Mouse (Mus musculus): ENCODE measurements around the gene Polr3e. TPM values are rescaled to one million over a fixed set of nuclear protein-coding genes. Genes with fewer than 3 reads are reported as not detected.
"Not testable (repeated sequence)": the region's sequence is repeated elsewhere in the genome, so short reads cannot be mapped to it uniquely, and the experiment has no call there.

Polr3e gene
- total RNA-seq, 2 experiments from 2014 or later = 20.8 to 23.5 TPM

- no peak for DNase-seq (ENCODE audit: low spot score in 2 of 2)
Observed at GRCm38 (mm10) chr7:120902931-120903330, 14.6 kb upstream of the Polr3e start.

- not testable (repeated sequence) for DNase-seq (ENCODE audit: low spot score in 2 of 2)
Observed at GRCm38 (mm10) chr7:120910172-120910571, 7.4 kb upstream of the Polr3e start.

- DNase-seq (ENCODE audit: low spot score in 2 of 2) = not testable (repeated sequence)
Observed at GRCm38 (mm10) chr7:120911268-120911667, 6.3 kb upstream of the Polr3e start.

DNA sequence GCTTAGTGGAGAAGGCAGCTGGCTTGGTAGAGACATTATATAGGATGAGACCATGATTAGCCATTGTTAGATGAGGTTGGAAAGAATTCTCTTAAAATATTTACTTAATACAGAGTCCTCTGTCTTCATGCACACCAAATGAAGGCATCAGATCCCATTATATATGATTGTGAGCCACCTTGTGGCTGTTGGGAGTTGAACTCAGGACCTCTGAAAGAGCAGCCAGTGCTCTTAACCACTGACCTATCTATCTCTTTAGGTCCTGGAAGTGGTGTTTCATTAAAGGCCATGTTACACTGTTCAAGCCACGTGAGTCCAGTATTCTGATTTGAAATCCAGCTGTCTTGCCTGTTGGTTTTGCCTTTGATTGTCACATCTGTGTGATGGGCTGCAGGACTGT is 4.2 kb upstream of the Polr3e start:
- no peak for DNase-seq (ENCODE audit: low spot score in 2 of 2)

DNA sequence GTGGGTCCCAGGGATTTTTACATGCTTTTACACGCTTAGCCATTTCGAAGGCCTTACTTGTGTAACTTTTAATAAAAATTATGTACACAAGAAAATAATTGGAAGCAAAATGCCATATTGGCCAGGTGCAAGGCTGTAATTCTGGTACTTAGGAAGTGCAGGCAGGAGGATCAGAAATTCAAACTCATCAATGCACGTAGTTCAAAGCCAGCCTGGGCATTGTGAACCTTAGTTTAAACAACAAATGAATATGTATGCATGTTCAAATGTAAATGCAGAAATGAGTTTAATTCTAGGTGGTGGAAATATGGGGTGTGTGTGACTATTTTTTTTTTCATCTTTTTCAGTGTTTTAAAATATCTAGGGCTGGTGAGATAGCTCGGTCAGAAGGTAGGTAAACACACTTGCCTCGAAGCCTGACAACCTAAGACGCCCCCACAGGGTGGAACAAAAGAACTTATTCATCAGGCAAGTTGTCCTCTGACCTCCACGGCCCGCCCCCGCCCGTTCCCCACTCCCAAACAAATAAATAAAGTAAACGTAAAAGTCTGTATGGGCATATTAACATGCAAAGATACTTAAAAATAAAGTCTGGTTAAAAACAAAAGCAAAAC is 1.2 kb upstream of the Polr3e start:
- no peak for DNase-seq (ENCODE audit: low spot score in 2 of 2)

DNA sequence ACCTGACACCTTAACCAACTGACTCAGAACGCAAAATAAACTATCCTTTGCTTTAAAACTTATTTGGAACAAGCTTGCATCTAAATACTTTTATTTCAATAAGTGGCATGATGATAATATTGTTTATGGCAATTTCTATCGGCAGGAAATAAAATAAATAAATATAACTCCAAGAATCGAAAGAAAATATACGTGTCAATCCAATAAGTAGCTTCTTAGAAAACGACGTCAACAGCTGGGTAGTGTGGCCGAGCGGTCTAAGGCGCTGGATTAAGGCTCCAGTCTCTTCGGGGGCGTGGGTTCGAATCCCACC is 309 bp upstream of the Polr3e start:
- no peak for DNase-seq (ENCODE audit: low spot score in 2 of 2)

GRCm38 (mm10) chr7:120918526-120918962 is 1.0 kb downstream of the Polr3e start:
- peak; percentile 39 to 68 for DNase-seq (ENCODE audit: low spot score in 2 of 2)

DNA sequence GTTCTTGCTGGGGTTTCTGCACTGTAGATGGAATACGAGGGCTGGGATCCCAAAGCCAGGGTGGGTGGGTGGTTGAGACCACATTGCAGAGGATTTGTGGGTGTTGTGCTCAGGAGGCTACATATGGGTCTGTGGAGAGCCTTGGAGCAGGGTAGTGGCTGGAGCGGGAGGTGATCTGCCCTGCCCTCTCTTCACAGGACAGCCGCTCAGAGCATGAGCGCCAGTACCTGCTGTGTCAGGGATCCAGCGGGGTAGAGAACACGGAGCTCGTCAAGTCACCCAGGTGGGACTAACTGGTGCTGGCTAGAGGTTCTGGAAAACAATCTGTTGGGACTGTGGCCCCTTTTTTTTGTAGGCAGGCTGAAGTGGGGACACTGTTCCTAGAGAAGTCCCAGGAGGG is 15.6 kb downstream of the Polr3e start:
- DNase-seq (ENCODE audit: low spot score in 2 of 2) = no peak

- no peak for DNase-seq (ENCODE audit: low spot score in 2 of 2)
Observed at GRCm38 (mm10) chr7:120933680-120934195, 16.2 kb downstream of the Polr3e start.

- peak; percentile 32 to 38 for DNase-seq (ENCODE audit: low spot score in 2 of 2)
Observed at GRCm38 (mm10) chr7:120934716-120935115, 17.2 kb downstream of the Polr3e start.

GRCm38 (mm10) chr7:120936522-120936921 is 19.0 kb downstream of the Polr3e start:
- no peak for DNase-seq (ENCODE audit: low spot score in 2 of 2)

GRCm38 (mm10) chr7:120938206-120938605 is 20.7 kb downstream of the Polr3e start:
- DNase-seq (ENCODE audit: low spot score in 2 of 2) = no peak

DNA sequence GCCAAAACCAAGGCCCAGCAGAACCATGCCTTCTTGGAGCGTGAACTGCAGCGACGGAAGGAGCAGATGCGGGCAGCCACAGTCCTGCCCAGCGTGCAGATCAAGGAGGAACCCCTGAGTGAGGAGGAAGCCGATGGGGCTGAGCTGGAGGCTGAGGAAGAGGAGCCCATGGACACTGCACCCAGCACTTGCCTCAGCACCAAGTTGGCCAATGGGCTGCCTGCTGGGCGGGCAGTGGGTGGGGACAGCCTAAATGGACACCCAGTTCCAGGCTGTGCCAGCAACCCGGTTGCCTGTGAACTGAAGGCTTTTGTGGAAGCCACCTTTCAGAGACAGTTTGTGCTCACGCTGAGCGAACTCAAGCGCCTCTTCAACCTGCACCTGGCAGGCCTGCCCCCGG is 22.8 kb downstream of the Polr3e start:
- DNase-seq (ENCODE audit: low spot score in 2 of 2) = no peak

DNA sequence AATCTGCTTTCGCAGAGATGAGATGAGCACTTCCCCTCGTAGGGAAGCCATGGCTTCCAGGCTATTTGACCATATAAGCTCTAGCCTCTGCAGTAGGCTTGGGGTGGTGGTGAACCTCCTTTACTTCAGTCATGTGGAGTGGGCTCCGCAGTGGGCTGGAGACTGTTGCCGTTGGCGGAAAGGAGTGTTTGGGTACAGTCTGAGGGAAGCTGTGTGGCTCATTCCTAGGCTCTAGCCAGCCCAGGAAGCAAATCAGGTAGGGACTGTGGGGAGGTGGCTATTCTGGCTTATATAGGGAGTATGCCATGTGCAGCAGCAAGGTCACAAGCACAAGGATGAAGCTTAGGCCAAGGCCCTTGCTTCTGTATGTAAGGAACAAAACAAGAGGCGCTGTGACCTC is 23.7 kb downstream of the Polr3e start:
- DNase-seq (ENCODE audit: low spot score in 2 of 2) = no peak

DNA sequence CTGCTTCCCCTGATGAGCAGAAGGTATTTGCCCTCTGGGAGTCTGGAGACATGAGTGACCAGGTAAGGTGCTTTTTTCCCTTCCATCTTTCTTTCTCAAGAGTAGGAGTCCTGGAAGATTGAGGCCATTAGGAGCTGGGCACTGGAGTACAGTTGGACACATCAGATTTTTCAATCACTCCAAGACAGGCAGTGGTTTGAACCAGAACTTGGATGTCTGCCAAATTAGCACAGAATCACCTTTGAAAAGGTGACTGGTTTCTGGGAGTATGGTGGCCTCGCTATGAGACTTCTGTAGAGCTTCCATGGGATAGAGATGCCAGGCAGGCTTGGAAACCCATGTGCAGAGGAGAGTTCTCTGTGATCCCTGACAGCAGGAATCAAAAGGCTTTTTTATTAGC is 25.0 kb downstream of the Polr3e start:
- DNase-seq (ENCODE audit: low spot score in 2 of 2) = no peak

- no peak for DNase-seq (ENCODE audit: low spot score in 2 of 2)
Observed at GRCm38 (mm10) chr7:120943936-120944509, 26.5 kb downstream of the Polr3e start.

DNA sequence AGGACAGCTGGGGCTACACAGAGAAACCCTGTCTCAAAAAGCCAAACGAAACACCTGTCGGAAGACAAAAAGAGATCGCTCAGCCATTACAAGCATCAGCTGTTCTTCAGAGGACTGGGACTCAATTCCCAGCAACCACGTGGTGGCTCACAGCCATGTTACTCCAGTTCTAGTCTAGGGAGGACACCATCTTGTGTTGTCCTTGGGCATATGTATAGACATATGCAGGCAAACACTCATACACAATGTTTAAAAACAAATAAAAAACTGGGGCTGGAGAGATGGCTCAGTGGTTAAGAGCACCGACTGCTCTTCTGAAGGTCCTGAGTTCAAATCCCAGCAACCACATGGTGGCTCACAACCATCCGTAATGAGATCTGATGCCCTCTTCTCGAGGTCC is 36.0 kb downstream of the Polr3e start:
- DNase-seq (ENCODE audit: low spot score in 2 of 2) = not testable (repeated sequence)

DNA sequence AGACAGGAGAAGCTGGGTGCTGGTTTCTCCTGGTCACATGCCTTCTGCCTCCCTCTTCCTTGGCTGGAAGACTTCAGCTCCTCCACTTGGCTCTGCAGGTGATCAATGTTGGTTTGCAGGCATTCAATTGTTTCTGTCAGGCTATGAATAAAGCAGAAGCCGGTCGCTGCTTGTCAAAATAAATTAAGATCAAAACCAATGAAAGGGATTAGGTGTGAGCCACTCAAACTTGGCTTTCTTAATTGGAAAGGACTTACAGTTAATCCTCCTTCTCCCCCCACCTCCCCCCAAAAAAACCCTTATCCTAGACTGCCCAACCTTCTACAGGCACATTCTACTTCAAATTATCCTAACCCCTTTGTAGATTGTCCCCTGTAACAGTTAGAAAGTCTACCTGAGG is 42.6 kb downstream of the Polr3e start:
- DNase-seq (ENCODE audit: low spot score in 2 of 2) = no peak

- no peak for DNase-seq (ENCODE audit: low spot score in 2 of 2)
Observed at GRCm38 (mm10) chr7:120960601-120961000, 43.1 kb downstream of the Polr3e start.

GRCm38 (mm10) chr7:120961893-120962292 is 44.3 kb downstream of the Polr3e start:
- no peak for DNase-seq (ENCODE audit: low spot score in 2 of 2)

- no peak for DNase-seq (ENCODE audit: low spot score in 2 of 2)
Observed at GRCm38 (mm10) chr7:120963126-120963525, 45.6 kb downstream of the Polr3e start.

DNA sequence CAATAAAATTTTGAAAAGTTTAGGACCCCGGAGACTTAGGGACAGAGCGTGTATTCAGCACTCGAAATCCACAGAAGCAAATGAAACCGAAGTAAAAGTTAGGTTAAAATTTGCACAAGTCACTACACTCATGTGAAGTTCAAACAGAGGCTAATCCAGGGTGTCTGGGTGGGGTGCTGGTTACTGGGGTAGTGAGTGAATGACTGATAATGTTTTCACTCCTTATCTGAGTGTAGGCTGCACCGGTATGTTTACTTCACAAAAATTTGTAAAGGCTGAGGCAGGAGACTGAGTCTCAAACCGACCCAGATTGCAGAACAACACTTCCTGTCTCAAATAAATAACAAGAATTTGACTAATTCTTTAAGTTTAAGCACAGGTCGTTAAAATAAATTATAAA is 51.7 kb downstream of the Polr3e start:
- DNase-seq (ENCODE audit: low spot score in 2 of 2) = no peak

GRCm38 (mm10) chr7:120970112-120970511 is 52.6 kb downstream of the Polr3e start:
- no peak for DNase-seq (ENCODE audit: low spot score in 2 of 2)

Measured in adrenal gland, adult 18-20 months (tissue).